Mouse (Mus musculus): ENCODE data around the gene Slc35a5.

DNA sequence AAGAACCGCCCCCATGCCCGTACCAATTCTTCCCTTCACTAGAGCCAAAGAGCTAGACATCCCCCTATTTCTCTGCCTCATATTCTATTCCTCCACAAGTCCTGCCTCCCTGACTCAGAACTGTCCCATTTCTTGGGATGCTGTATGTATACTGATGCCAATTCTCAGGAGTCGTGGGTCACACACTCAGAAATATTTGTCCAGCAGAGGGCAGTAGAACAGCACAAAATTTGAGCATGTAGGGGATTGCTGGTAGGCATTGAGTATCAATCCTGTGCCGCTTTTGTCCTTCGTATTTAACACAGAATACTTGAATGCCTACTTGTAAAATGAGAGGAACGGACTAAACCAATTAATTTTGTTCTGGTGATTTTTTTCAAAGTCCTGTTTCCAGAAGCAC, 38.3 kb upstream of the Slc35a5 start:
- no peak for TF ChIP-seq POLR2A (IDR thresholded peaks at IDR 0.05; ENCODE audit: extremely low read depth, insufficient read depth, low read length)
- peak; percentile 79 for TF ChIP-seq CTCF (IDR thresholded peaks at IDR 0.05; ENCODE audit: extremely low read depth, insufficient read depth, low read length)
